Mouse (Mus musculus) limb, embryonic 12.5 days (tissue): Measurements from ENCODE around the gene Olfr222. TPM values are rescaled to one million over a fixed set of nuclear protein-coding genes. Genes with fewer than 3 reads are reported as not detected.
"Not testable (repeated sequence)": the region's sequence is repeated elsewhere in the genome, so short reads cannot be mapped to it uniquely, and the experiment has no call there.

Experiments used
- ATAC-seq: fragments of 200-750 bp; cut with Nextera tagmentation; 2 replicates; pipeline ENCODE4 v1.8.0; 2017; ENCODE audit warnings: low read depth, moderate TSS enrichment; ENCODE audit not compliant: insufficient number of reproducible peaks, insufficient read depth, low FRiP score, low TSS enrichment
- H3K27ac ChIP-seq: fragments of 300-500 bp; sonication (generic); 2 replicates; pipeline ENCODE4 v1.5.1; 2016; ENCODE audit warnings: mild to moderate bottlenecking, moderate library complexity
- H3K27me3 ChIP-seq: fragments of 300-500 bp; sonication (generic); 2 replicates; pipeline ENCODE4 v1.6.1; 2016; ENCODE audit warnings: mild to moderate bottlenecking, moderate library complexity
- H3K36me3 ChIP-seq: fragments of 300-500 bp; sonication (generic); 2 replicates; pipeline ENCODE4 v1.6.1; 2016; ENCODE audit warnings: mild to moderate bottlenecking, moderate library complexity
- H3K4me1 ChIP-seq: fragments of 300-500 bp; sonication (generic); replicated peaks from 2 replicates; pipeline ENCODE4 v1.6.1; 2016
- H3K4me2 ChIP-seq: fragments of 300-500 bp; sonication (generic); 2 replicates; pipeline ENCODE4 v1.6.1; 2016; ENCODE audit warnings: mild to moderate bottlenecking, moderate library complexity
- H3K4me3 ChIP-seq: fragments of 300-500 bp; sonication (generic); replicated peaks from 2 replicates; pipeline ENCODE4 v1.5.1; 2016; ENCODE audit warnings: mild to moderate bottlenecking
- H3K9ac ChIP-seq: fragments of 300-500 bp; sonication (generic); replicated peaks from 2 replicates; pipeline ENCODE4 v1.6.1; 2016; ENCODE audit warnings: mild to moderate bottlenecking, moderate library complexity
- H3K9me3 ChIP-seq: fragments of 300-500 bp; sonication (generic); 2 replicates; pipeline ENCODE4 v1.6.1; 2016; ENCODE audit warnings: mild to moderate bottlenecking, moderate library complexity
- WGBS: fragments of 180-500 bp; shearing (Covaris S2); methylation state at CpG from one replicate; pipeline ENCODE4 v1.1.7; 2016; 5-methylcytosine and 5-hydroxymethylcytosine counted together
- polyA plus RNA-seq: library from polyadenylated mRNA; unstranded; fragments of >200 nt; fragmentation: Nextera tagmentation; extraction: Ambion mirVana; gene quantifications from 2 replicates; pipeline ENCODE4 v1.2.1, GENCODE M21; 2016

Gene Olfr222
- polyA plus RNA-seq = not detected in 2 replicates

DNA sequence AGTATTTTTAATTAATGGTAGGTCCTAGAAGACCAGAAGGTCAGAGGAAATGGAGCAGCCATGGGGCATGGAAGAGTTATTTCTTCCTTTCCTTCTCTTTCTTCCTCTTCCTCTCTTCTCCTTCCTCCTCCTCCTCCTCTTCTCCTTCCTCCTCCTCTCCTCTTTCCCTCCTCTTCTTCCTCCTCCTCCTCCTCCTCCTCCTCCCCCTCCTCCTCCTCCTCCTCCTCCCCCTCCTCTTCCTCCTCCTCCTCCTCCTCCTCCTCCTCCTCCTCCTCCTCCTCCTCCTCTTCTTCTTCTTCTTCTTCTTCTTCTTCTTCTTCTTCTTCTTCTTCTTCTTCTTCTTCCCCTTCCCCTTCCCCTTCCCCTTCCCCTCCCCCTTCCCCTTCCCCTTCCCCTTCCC lies at the start of gene Olfr222:
Gene Olfr222 (minus strand): TSS at position 101 of the 400 bp plus-strand sequence.
- H3K9ac ChIP-seq, H3K36me3 ChIP-seq, H3K27ac ChIP-seq, H3K4me3 ChIP-seq, H3K9me3 ChIP-seq, H3K4me2 ChIP-seq, H3K4me1 ChIP-seq, ATAC-seq: not testable (repeated sequence)
- peaks cover 20% of the 10 kb centered on the region for H3K27me3 ChIP-seq

- Histone ChIP-seq H3K36me3 (no peaks in the 10 kb centered on the region), H3K4me3 (no peak overlapping the region), H3K27me3 (no peaks in the 10 kb centered on the region), H3K27ac (no peak overlapping the region), H3K4me2 (no peak overlapping the region), H3K4me1 (no peaks in the 10 kb centered on the region), H3K9ac (no peak overlapping the region), H3K9me3 (no peaks in the 10 kb centered on the region)
- ATAC-seq = no peak
- 38% methylated on average over 6 of the region's 6 CpGs for WGBS
Measured at GRCm38 (mm10) chr11:59624017-59624630, 48.1 kb upstream of the Olfr222 start.

DNA sequence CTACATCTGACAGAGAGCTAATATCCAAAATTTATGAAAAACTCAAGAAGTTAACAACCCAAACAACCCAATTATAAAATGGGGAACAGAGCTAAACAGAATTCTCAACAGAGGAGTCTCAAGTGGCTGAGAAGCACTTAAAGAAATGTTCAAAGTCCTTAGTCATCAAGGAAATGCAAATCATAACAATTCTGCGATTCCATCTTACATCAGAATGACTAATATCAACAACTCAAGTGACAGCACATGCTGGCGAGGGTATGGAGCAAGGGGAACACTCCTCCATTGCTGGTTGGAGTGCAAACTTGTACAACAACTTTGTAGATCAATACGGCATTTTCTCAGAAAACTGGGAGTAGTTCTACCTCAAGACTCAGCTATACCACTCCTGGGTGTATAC lies 46.2 kb upstream of the Olfr222 start:
- Histone ChIP-seq H3K27ac (no peak overlapping the region), H3K4me2 (no peak overlapping the region), H3K36me3 (no peaks in the 10 kb centered on the region), H3K4me1 (no peaks in the 10 kb centered on the region), H3K9me3 (no peaks in the 10 kb centered on the region), H3K4me3 (no peak overlapping the region), H3K9ac (no peak overlapping the region), H3K27me3 (no peaks in the 10 kb centered on the region)
- WGBS = 80% methylated on average over 3 of the region's 3 CpGs
- ATAC-seq = no peak

GRCm38 (mm10) chr11:59616986-59617385 lies 41.0 kb upstream of the Olfr222 start:
- H3K9ac ChIP-seq, H3K27ac ChIP-seq, H3K36me3 ChIP-seq, H3K27me3 ChIP-seq, H3K4me3 ChIP-seq, H3K9me3 ChIP-seq, H3K4me2 ChIP-seq, ATAC-seq, H3K4me1 ChIP-seq: not testable (repeated sequence)
- WGBS = 92% methylated on average over 2 of the region's 2 CpGs

- ATAC-seq = no peak
- Histone ChIP-seq H3K27ac (no peak overlapping the region), H3K9me3 (no peaks in the 10 kb centered on the region), H3K4me2 (no peak overlapping the region), H3K4me3 (no peak overlapping the region), H3K9ac (no peak overlapping the region), H3K36me3 (no peaks in the 10 kb centered on the region), H3K4me1 (no peaks in the 10 kb centered on the region), H3K27me3 (no peaks in the 10 kb centered on the region)
- WGBS = 51% methylated on average over 4 of the region's 4 CpGs
Measured at GRCm38 (mm10) chr11:59614120-59614519, 38.1 kb upstream of the Olfr222 start.

DNA sequence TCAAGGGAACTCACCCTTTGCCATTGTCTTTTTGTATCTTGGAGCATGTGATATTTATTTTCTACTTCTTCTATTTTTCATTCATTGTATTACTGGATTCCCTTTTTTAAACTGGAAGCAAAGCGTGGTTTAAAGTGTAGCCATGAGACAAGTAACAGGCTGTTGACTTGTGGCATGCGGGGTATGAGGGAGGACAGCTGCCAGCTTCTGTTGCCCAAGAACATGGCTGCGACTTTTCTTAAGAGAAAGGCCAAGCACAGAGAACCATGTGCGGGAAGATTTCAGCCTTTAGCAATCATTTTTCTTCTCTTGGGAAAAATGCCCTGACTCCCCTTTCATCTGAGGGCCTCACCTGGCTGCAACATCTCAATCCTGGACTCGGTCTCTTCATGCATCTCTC lies 35.6 kb upstream of the Olfr222 start:
- no peak overlapping the region for H3K4me3 ChIP-seq
- H3K27ac ChIP-seq = no peak overlapping the region
- no peaks in the 10 kb centered on the region for H3K9me3 ChIP-seq
- H3K36me3 ChIP-seq = no peaks in the 10 kb centered on the region
- no peaks in the 10 kb centered on the region for H3K27me3 ChIP-seq
- WGBS = 81% methylated on average over 5 of the region's 5 CpGs
- ATAC-seq = no peak
- no peak overlapping the region for H3K4me2 ChIP-seq
- no peak overlapping the region for H3K9ac ChIP-seq
- H3K4me1 ChIP-seq = no peaks in the 10 kb centered on the region

DNA sequence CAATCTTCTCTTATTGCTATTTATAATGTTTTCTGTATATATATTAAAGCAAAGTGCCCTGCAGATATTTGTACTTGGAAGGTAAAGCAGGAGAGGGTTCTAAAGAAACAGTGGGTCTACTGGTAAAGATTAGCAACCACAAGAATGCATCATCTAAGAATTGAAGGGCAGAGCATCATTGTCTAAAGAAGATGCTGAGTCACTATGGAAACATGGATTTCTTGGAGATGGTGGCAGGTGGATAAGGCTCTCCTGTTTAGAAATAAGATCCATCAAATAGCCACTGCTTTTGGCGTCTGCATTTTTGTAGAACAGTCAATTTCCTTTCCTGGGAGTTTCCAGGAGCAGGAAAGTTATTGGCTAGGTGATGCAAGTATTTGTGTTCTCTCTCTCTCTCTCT lies 26.3 kb upstream of the Olfr222 start:
- Histone ChIP-seq H3K9ac (no peak overlapping the region), H3K4me3 (no peak overlapping the region), H3K36me3 (no peaks in the 10 kb centered on the region), H3K27me3 (0 out of 2 replicates have a peak, but pooled peaks cover 3% of the 10 kb centered on the region), H3K4me2 (no peak overlapping the region), H3K27ac (no peak overlapping the region), H3K9me3 (no peaks in the 10 kb centered on the region), H3K4me1 (no peaks in the 10 kb centered on the region)
- no peak for ATAC-seq
- WGBS = 59% methylated on average over 1 of the region's 1 CpGs

- no peak overlapping the region for H3K4me3 ChIP-seq
- H3K4me2 ChIP-seq = no peak overlapping the region
- H3K27me3 ChIP-seq = 0 out of 2 replicates have a peak, but pooled peaks cover 3% of the 10 kb centered on the region
- ATAC-seq = no peak
- 89% methylated on average over 3 of the region's 3 CpGs for WGBS
- H3K9me3 ChIP-seq = no peaks in the 10 kb centered on the region
- no peaks in the 10 kb centered on the region for H3K36me3 ChIP-seq
- no peak overlapping the region for H3K9ac ChIP-seq
- no peaks in the 10 kb centered on the region for H3K4me1 ChIP-seq
- H3K27ac ChIP-seq = no peak overlapping the region
Measured at GRCm38 (mm10) chr11:59600872-59601271, 24.8 kb upstream of the Olfr222 start.

DNA sequence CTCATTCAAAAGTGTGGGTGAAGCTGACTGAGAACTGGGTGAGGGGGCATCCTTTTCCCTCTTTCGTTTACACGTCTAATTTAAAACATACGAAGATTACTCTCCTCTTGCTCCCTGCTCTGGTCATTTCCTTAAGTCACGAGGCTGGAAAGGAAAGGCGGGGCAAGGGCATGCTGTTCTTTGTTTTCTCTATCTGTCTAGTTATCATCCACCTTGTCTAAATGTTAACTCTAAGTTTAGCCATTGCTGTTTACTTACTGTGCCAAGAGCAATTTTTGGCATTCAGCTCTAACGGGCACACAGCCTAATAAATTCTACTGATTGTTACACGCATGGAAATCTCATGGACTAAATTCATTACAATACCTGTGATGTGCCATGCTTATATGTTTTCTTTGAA lies 23.2 kb upstream of the Olfr222 start:
- no peak overlapping the region for H3K9ac ChIP-seq
- no peaks in the 10 kb centered on the region for H3K36me3 ChIP-seq
- H3K4me2 ChIP-seq = no peak overlapping the region
- no peak overlapping the region for H3K27ac ChIP-seq
- H3K9me3 ChIP-seq = no peaks in the 10 kb centered on the region
- 55% methylated on average over 7 of the region's 7 CpGs for WGBS
- no peaks in the 10 kb centered on the region for H3K4me1 ChIP-seq
- no peak overlapping the region for H3K4me3 ChIP-seq
- ATAC-seq = no peak
- H3K27me3 ChIP-seq = 0 out of 2 replicates have a peak, but pooled peaks cover 3% of the 10 kb centered on the region

- Histone ChIP-seq H3K4me3 (no peak overlapping the region), H3K36me3 (no peaks in the 10 kb centered on the region), H3K9me3 (no peaks in the 10 kb centered on the region), H3K9ac (no peak overlapping the region), H3K27me3 (no peaks in the 10 kb centered on the region), H3K4me1 (no peaks in the 10 kb centered on the region), H3K4me2 (no peak overlapping the region), H3K27ac (no peak overlapping the region)
- ATAC-seq = no peak
- WGBS = 84% methylated on average over 8 of the region's 8 CpGs
Measured at GRCm38 (mm10) chr11:59596950-59597349, 20.9 kb upstream of the Olfr222 start.

GRCm38 (mm10) chr11:59596091-59596490 lies 20.1 kb upstream of the Olfr222 start:
- no peaks in the 10 kb centered on the region for H3K36me3 ChIP-seq

DNA sequence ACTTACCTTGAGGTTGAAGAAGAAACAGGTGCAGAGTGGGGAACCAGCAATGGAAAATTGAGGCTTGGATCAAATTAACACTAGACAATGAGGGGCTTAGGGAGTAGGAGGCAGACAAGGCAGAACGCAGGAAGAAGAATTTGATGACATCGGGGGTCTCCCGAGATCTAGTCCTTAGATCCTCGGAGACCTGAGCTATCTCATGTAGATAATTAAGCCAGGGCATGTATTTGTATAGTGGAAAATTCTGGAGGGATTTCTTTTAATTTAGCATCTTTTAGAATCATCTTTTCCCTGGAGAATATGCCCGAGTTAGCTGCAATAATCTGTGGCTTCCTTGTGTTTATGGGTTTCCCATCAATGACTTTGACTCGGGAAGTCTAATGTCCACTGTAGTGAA lies 17.2 kb upstream of the Olfr222 start, which contains the start of gene Olfr223:
Gene Olfr223 (minus strand): TSS at position 101 of the 400 bp plus-strand sequence.
- no peak within 1 kb of the TSS for H3K4me2 ChIP-seq
- ATAC-seq = no peak
- no peak within 1 kb of the TSS for H3K9ac ChIP-seq
- no peaks in the 10 kb centered on the region for H3K9me3 ChIP-seq
- no peaks in the 10 kb centered on the region for H3K36me3 ChIP-seq
- H3K4me3 ChIP-seq = no peak within 1 kb of the TSS
- H3K27ac ChIP-seq = no peak within 1 kb of the TSS
- no peaks in the 10 kb centered on the region for H3K4me1 ChIP-seq
- 84% methylated on average over 6 of the region's 6 CpGs for WGBS
- H3K27me3 ChIP-seq = no peaks in the 10 kb centered on the region

More at GRCm38 (mm10) chr11:59596091-59596490, 20.1 kb upstream of the Olfr222 start:
- Histone ChIP-seq H3K4me3 (no peak overlapping the region), H3K9ac (no peak overlapping the region), H3K9me3 (no peaks in the 10 kb centered on the region), H3K4me2 (no peak overlapping the region), H3K27me3 (no peaks in the 10 kb centered on the region), H3K27ac (no peak overlapping the region), H3K4me1 (no peaks in the 10 kb centered on the region)
- 45% methylated on average over 4 of the region's 4 CpGs for WGBS
- ATAC-seq = no peak
